Mouse (Mus musculus) C2C12 (cell line): ENCODE data around the gene Pdss2.

ENCODE experiments used
- CEBPB ChIP-seq: IDR thresholded peaks from one replicate; pipeline ENCODE4 v1.6.1; 2011; ENCODE audit warnings: low read depth, mild to moderate bottlenecking, control low read depth, moderate library complexity
- CTCF ChIP-seq: IDR thresholded peaks from one replicate; pipeline ENCODE4 v1.5.1; 2011; ENCODE audit not compliant: control insufficient read depth, insufficient read depth, insufficient read length
- FOSL1 ChIP-seq: IDR thresholded peaks from one replicate; pipeline ENCODE4 v1.8.0; 2011; ENCODE audit warnings: mild to moderate bottlenecking, low read length; ENCODE audit not compliant: poor library complexity, insufficient read depth, severe bottlenecking
- MAX ChIP-seq: IDR thresholded peaks from one replicate; pipeline ENCODE4 v1.6.1; 2011; ENCODE audit warnings: mild to moderate bottlenecking, control low read depth
- MYOD1 ChIP-seq: IDR thresholded peaks from one replicate; pipeline ENCODE4 v1.6.1; 2011; ENCODE audit warnings: low read depth; ENCODE audit not compliant: control insufficient read depth, insufficient read length
- MYOG ChIP-seq: IDR thresholded peaks from one replicate; pipeline ENCODE4 v1.6.1; 2011; ENCODE audit not compliant: control insufficient read depth, insufficient read length; ENCODE audit errors: extremely low read depth
- USF1 ChIP-seq: IDR thresholded peaks from one replicate; pipeline ENCODE4 v1.6.1; 2011; ENCODE audit warnings: low read depth, mild to moderate bottlenecking, control low read depth, moderate library complexity

GRCm38 (mm10) chr10:43454671-43455070, 233.4 kb downstream of the Pdss2 start:
- TF ChIP-seq USF1, result no peak
- no peak for TF ChIP-seq CTCF
- TF ChIP-seq CEBPB, result no peak
- TF ChIP-seq MYOD1, result no peak
- no peak for TF ChIP-seq MAX
- TF ChIP-seq FOSL1, result no peak
- TF ChIP-seq MYOG, result no peak
